Mouse (Mus musculus): ENCODE data around the gene Eif3k. TPM values are rescaled to one million over a fixed set of nuclear protein-coding genes. Genes with fewer than 3 reads are reported as not detected.

The Eif3k gene
- total RNA-seq (2014; fragmentation: Nextera tagmentation) (280 and 322 TPM in 2 replicates), total RNA-seq (2017) (377 and 459 TPM in 2 replicates), polyA plus RNA-seq (2012) (91.7 and 199 TPM in 2 replicates)

DNA sequence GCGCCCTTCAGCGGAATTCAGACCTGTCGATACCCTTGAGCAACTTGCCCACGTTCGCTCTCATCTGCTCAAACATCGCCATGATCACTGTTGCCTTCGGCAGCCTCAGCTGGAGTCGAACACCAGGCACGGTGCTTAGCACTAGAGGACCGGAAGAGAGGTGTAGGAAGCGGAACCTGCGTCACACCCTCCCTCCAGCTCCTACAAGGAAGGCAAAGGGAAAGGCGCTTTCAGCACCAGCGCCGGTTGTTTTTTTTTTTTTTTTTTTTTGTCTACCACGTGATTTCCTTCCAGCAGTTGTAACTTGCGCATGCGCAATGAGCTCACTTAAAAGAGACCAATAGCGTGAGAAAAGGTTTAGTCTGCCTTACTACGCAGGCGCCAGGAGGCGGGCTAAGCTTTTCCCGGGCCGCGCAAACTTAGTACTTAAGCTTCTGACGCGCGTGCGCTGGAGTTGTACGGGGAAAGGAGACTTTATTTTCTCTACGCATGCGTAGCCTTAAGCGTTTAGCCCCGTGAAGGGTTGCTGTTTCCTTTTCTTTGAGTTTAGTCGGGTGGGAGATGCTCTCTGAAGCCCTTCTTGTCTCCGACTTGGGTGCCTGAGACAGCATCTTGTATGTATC is at the start of gene Eif3k, which contains the start of gene Map4k1:
Eif3k (minus strand) TSS at position 214 of the 623 bp plus-strand sequence.
Map4k1 (plus strand) TSS at position 400 of the 623 bp plus-strand sequence.
- Histone ChIP-seq H3K4me3 (ENCODE audit: low read depth, low read length) (peak within 1 kb of the TSS; percentile 85), H3K27me3 (ENCODE audit: insufficient read depth, low read length) (no peaks in the 10 kb centered on the region), H3K9me3 (replicated peaks) (no peaks in the 10 kb centered on the region), H3K4me1 (ENCODE audit: insufficient read depth, low read depth, low read length) (peaks cover 63% of the 10 kb centered on the region), H3K36me3 (replicated peaks) (peaks cover 56% of the 10 kb centered on the region)
- ATAC-seq (ENCODE audit: extremely low read depth, insufficient number of reproducible peaks, low FRiP score, poor library complexity, severe bottlenecking) (peak; percentile 91), DNase-seq (ENCODE audit: low spot score) (peak; percentile 92)
- no peak for TF ChIP-seq CTCF (IDR thresholded peaks at IDR 0.05; ENCODE audit: low read depth, low read length)
- TF ChIP-seq GATA2 (IDR thresholded peaks at IDR 0.05; ENCODE audit: borderline replicate concordance, low read depth, low read length) = no peak
- TF ChIP-seq POLR2AphosphoS5 (IDR thresholded peaks at IDR 0.05; ENCODE audit: insufficient replicate concordance, low read depth, low read length) = no peak
- TF ChIP-seq GATA1 (IDR thresholded peaks at IDR 0.05; ENCODE audit: borderline replicate concordance, low read length) = no peak
- TF ChIP-seq TAL1 (conservative IDR thresholded peaks at IDR 0.05; ENCODE audit: low read depth, low read length) = no peak

DNA sequence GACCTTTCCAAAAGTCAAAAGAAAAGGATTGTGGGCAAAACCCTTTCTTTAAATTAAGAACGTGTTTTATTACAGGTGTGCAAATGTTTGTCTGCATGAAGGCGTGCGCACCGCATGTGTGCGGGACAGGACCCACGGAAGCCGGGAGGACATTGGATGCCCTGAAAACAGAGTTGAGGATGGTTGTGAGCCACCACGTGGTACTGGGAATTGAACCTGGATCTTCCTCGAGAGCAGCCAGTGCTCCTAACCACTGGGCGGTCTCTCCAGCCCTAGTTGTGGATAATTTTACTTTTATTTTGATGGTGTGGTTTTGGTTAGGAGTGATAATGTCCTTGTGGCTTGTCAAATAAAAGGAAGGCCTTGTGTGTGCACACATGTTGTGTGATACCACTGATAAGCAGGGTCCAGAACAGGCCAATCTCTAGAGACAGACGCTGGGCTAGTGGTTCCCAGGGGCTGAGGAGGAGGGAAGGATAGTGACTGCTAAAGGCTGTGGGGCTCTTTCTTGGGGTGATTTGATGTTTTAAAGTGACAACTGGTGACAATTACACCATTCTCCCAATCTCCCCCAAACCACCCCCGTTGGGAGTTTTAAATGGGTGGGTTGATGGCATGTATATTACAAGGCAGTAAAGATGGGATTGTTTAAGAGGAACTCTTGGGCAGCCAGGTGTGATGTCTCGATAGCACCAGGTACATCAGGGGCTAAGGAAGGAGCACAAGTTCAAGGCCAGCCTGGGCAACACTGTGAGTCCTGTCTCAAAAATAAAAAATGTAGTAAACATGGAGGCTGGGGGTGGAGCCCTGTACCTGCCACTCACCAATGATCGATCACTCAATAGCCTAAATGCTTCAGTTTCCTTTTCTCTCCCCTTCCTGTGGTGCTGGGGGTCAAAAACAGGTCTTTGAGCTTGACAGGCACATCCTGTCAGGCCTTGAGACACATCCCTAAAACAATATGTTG is 48.3 kb upstream of the Eif3k start:
- TF ChIP-seq POLR2AphosphoS5 (IDR thresholded peaks at IDR 0.05; ENCODE audit: insufficient replicate concordance, low read depth, low read length) = no peak
- TF ChIP-seq TAL1 (conservative IDR thresholded peaks at IDR 0.05; ENCODE audit: low read depth, low read length) = peak; percentile 94
- no peak for TF ChIP-seq GATA1 (IDR thresholded peaks at IDR 0.05; ENCODE audit: borderline replicate concordance, low read length)
- TF ChIP-seq GATA2 (IDR thresholded peaks at IDR 0.05; ENCODE audit: borderline replicate concordance, low read depth, low read length) = peak; percentile 42; the same call in 1 of the 2 replicates
- no peak for TF ChIP-seq CTCF (IDR thresholded peaks at IDR 0.05; ENCODE audit: low read depth, low read length)
- H3K27me3 ChIP-seq (ENCODE audit: insufficient read depth, low read length) = peaks cover 3% of the 10 kb centered on the region
- ATAC-seq (ENCODE audit: extremely low read depth, insufficient number of reproducible peaks, low FRiP score, poor library complexity, severe bottlenecking) (peak; percentile 95), DNase-seq (ENCODE audit: low spot score) (peak; percentile 74)
- peaks cover 2% of the 10 kb centered on the region; the same call in 1 of the 2 replicates for H3K9me3 ChIP-seq (replicated peaks)
- H3K4me1 ChIP-seq (ENCODE audit: insufficient read depth, low read depth, low read length) = peaks cover 42% of the 10 kb centered on the region
- no peaks in the 10 kb centered on the region for H3K36me3 ChIP-seq (replicated peaks)
- H3K4me3 ChIP-seq (ENCODE audit: low read depth, low read length) = peak overlapping the region; percentile 56; the same call in 1 of the 2 replicates

- DNase-seq (ENCODE audit: low spot score) = no peak
- H3K27me3 ChIP-seq (ENCODE audit: insufficient read depth, low read length) = peaks cover 7% of the 10 kb centered on the region
- TF ChIP-seq GATA2 (IDR thresholded peaks at IDR 0.05; ENCODE audit: borderline replicate concordance, low read depth, low read length) (no peak), CTCF (IDR thresholded peaks at IDR 0.05; ENCODE audit: low read depth, low read length) (no peak), GATA1 (IDR thresholded peaks at IDR 0.05; ENCODE audit: borderline replicate concordance, low read length) (no peak), POLR2AphosphoS5 (IDR thresholded peaks at IDR 0.05; ENCODE audit: insufficient replicate concordance, low read depth, low read length) (no peak), TAL1 (conservative IDR thresholded peaks at IDR 0.05; ENCODE audit: low read depth, low read length) (no peak)
- no peaks in the 10 kb centered on the region for H3K9me3 ChIP-seq (replicated peaks)
- no peaks in the 10 kb centered on the region for H3K36me3 ChIP-seq (replicated peaks)
- peaks cover 42% of the 10 kb centered on the region for H3K4me1 ChIP-seq (ENCODE audit: insufficient read depth, low read depth, low read length)
- no peak overlapping the region for H3K4me3 ChIP-seq (ENCODE audit: low read depth, low read length)
- no peak for ATAC-seq (ENCODE audit: extremely low read depth, insufficient number of reproducible peaks, low FRiP score, poor library complexity, severe bottlenecking)
These were observed 47.1 kb upstream of the Eif3k start for GRCm38 (mm10) chr7:29028761-29029160.

- Histone ChIP-seq H3K9me3 (replicated peaks) (no peaks in the 10 kb centered on the region), H3K4me3 (ENCODE audit: low read depth, low read length) (no peak overlapping the region), H3K27me3 (ENCODE audit: insufficient read depth, low read length) (peaks cover 19% of the 10 kb centered on the region), H3K36me3 (replicated peaks) (no peaks in the 10 kb centered on the region), H3K4me1 (ENCODE audit: insufficient read depth, low read depth, low read length) (peaks cover 36% of the 10 kb centered on the region)
- ATAC-seq (ENCODE audit: extremely low read depth, insufficient number of reproducible peaks, low FRiP score, poor library complexity, severe bottlenecking) (no peak), DNase-seq (ENCODE audit: low spot score) (no peak)
- TF ChIP-seq CTCF (IDR thresholded peaks at IDR 0.05; ENCODE audit: low read depth, low read length) (no peak), TAL1 (conservative IDR thresholded peaks at IDR 0.05; ENCODE audit: low read depth, low read length) (no peak)
These were observed 45.1 kb upstream of the Eif3k start for GRCm38 (mm10) chr7:29026811-29027210.

GRCm38 (mm10) chr7:29026195-29026594 is 44.5 kb upstream of the Eif3k start:
- Histone ChIP-seq H3K27me3 (ENCODE audit: insufficient read depth, low read length) (peaks cover 19% of the 10 kb centered on the region), H3K36me3 (replicated peaks) (no peaks in the 10 kb centered on the region), H3K4me1 (ENCODE audit: insufficient read depth, low read depth, low read length) (peaks cover 31% of the 10 kb centered on the region), H3K4me3 (ENCODE audit: low read depth, low read length) (no peak overlapping the region), H3K9me3 (replicated peaks) (no peaks in the 10 kb centered on the region)
- DNase-seq (ENCODE audit: low spot score) (no peak), ATAC-seq (ENCODE audit: extremely low read depth, insufficient number of reproducible peaks, low FRiP score, poor library complexity, severe bottlenecking) (no peak)
- TF ChIP-seq CTCF (IDR thresholded peaks at IDR 0.05; ENCODE audit: low read depth, low read length) = no peak
- no peak for TF ChIP-seq GATA1 (IDR thresholded peaks at IDR 0.05; ENCODE audit: borderline replicate concordance, low read length)
- TF ChIP-seq TAL1 (conservative IDR thresholded peaks at IDR 0.05; ENCODE audit: low read depth, low read length) = no peak
- TF ChIP-seq GATA2 (IDR thresholded peaks at IDR 0.05; ENCODE audit: borderline replicate concordance, low read depth, low read length) = no peak
- no peak for TF ChIP-seq POLR2AphosphoS5 (IDR thresholded peaks at IDR 0.05; ENCODE audit: insufficient replicate concordance, low read depth, low read length)

- ATAC-seq (ENCODE audit: extremely low read depth, insufficient number of reproducible peaks, low FRiP score, poor library complexity, severe bottlenecking) (no peak), DNase-seq (ENCODE audit: low spot score) (no peak)
- Histone ChIP-seq H3K27me3 (ENCODE audit: insufficient read depth, low read length) (peaks cover 19% of the 10 kb centered on the region), H3K4me3 (ENCODE audit: low read depth, low read length) (no peak overlapping the region), H3K9me3 (replicated peaks) (no peaks in the 10 kb centered on the region), H3K4me1 (ENCODE audit: insufficient read depth, low read depth, low read length) (peaks cover 25% of the 10 kb centered on the region), H3K36me3 (replicated peaks) (no peaks in the 10 kb centered on the region)
- TF ChIP-seq TAL1 (conservative IDR thresholded peaks at IDR 0.05; ENCODE audit: low read depth, low read length) = no peak
- TF ChIP-seq GATA1 (IDR thresholded peaks at IDR 0.05; ENCODE audit: borderline replicate concordance, low read length) = no peak
- TF ChIP-seq GATA2 (IDR thresholded peaks at IDR 0.05; ENCODE audit: borderline replicate concordance, low read depth, low read length) = no peak
- TF ChIP-seq POLR2AphosphoS5 (IDR thresholded peaks at IDR 0.05; ENCODE audit: insufficient replicate concordance, low read depth, low read length) = no peak
These were observed 43.9 kb upstream of the Eif3k start for GRCm38 (mm10) chr7:29025566-29025965.

All from G1E (cell line).